Mouse (Mus musculus) liver, adult 2 months (tissue): ENCODE measurements around the gene Ndufs1.

Experiments used
- CTCF ChIP-seq: fragments of 200-500 bp; IDR thresholded peaks from 2 replicates; pipeline ENCODE4 v1.5.1; 2011; ENCODE audit warnings: low read depth, low read length, control low read depth
- POLR2A ChIP-seq: fragments of 200-500 bp; IDR thresholded peaks from 2 replicates; pipeline ENCODE4 v1.6.1; 2011; ENCODE audit warnings: low read length, control low read depth; ENCODE audit not compliant: insufficient read depth; ENCODE audit errors: extremely low read depth

DNA sequence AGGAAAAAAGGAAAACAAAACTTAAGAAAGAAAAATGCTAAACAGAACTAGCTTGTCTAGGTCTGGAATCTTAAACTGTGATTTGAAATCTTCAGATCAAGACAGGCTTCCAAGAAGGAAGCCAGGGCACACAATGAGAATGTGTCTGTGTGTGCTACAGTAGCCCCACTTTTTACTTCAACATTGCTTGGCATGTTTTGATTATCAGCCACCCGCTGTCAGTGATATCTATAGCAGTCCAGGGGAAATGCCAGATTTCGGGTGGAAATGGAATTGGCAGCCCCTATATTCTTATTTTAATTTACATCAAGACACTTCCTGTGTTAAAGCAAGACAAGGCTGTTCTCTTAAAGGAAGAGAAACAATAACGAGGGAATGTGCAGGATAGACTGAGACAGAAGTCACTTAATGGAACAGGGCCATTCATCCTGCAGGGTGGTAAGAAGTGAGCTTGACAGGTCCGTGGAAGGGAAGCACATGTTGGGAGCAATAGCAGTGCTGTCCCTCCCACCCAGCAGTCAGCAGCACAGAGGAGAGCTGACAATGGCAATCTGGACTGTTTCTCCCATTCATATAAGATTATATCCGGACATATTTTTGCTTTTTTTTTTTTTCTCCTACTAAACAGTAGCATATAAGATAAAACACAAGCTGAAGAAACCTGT lies 19.3 kb upstream of the Ndufs1 start:
- TF ChIP-seq CTCF (no peak), POLR2A (no peak)
